Mouse (Mus musculus): ENCODE data around the gene Manba.

Gene Manba

GRCm38 (mm10) chr3:135524900-135525299 is 39.5 kb downstream of the Manba start:
- CTCF ChIA-PET: interaction anchor here (0.6 to 0.7 kb wide), 2 partner anchors 100 to 123 kb away, joined by 3 to 12 read pairs; no protein-coding TSS in a partner anchor

GRCm38 (mm10) chr3:135529670-135530069 is 44.3 kb downstream of the Manba start:
- CTCF ChIA-PET: no interaction called here

GRCm38 (mm10) chr3:135531762-135532161 is 46.4 kb downstream of the Manba start:
- CTCF ChIA-PET: no interaction called here

- CTCF ChIA-PET: no interaction called here
Observed at GRCm38 (mm10) chr3:135534103-135534502, 48.7 kb downstream of the Manba start.

GRCm38 (mm10) chr3:135546212-135546923 is 61.0 kb downstream of the Manba start:
- CTCF ChIA-PET: no interaction called here

GRCm38 (mm10) chr3:135547298-135547697 is 61.9 kb downstream of the Manba start:
- CTCF ChIA-PET: interaction anchor here (0.6 kb wide), 1 partner anchor 1995 kb away, joined by 9 read pairs; no protein-coding TSS in a partner anchor

GRCm38 (mm10) chr3:135552874-135553273 is 67.5 kb downstream of the Manba start:
- CTCF ChIA-PET: interaction anchor here (0.7 kb wide), 1 partner anchor 350 kb away, joined by 6 read pairs; no protein-coding TSS in a partner anchor

- CTCF ChIA-PET: no interaction called here
Observed at GRCm38 (mm10) chr3:135555192-135555591, 69.8 kb downstream of the Manba start.

- CTCF ChIA-PET: interaction anchor here (0.7 to 1.1 kb wide), 3 partner anchors 9 to 25 kb away, joined by 3 to 5 read pairs (median 3); no protein-coding TSS in a partner anchor
Observed at GRCm38 (mm10) chr3:135556052-135556587, 70.7 kb downstream of the Manba start.

- CTCF ChIA-PET: no interaction called here
Observed at GRCm38 (mm10) chr3:135556851-135557662, 71.6 kb downstream of the Manba start.

GRCm38 (mm10) chr3:135562036-135562435 is 76.6 kb downstream of the Manba start:
- CTCF ChIA-PET: no interaction called here

GRCm38 (mm10) chr3:135563163-135563689 is 77.8 kb downstream of the Manba start:
- CTCF ChIA-PET: interaction anchor here (0.5 kb wide), 1 partner anchor 12 kb away, joined by 19 read pairs; no protein-coding TSS in a partner anchor

- CTCF ChIA-PET: interaction anchor here (0.6 kb wide), 1 partner anchor 9 kb away, joined by 3 read pairs; no protein-coding TSS in a partner anchor
Observed at GRCm38 (mm10) chr3:135564706-135565105, 79.3 kb downstream of the Manba start.

- CTCF ChIA-PET: interaction anchor here (0.5 to 0.6 kb wide), 2 partner anchors 10 to 148 kb away, joined by 3 read pairs; no protein-coding TSS in a partner anchor
Observed at GRCm38 (mm10) chr3:135565306-135565705, 79.9 kb downstream of the Manba start.

GRCm38 (mm10) chr3:135567888-135568287 is 82.5 kb downstream of the Manba start:
- CTCF ChIA-PET: no interaction called here

- CTCF ChIA-PET: no interaction called here
Observed at GRCm38 (mm10) chr3:135568633-135569032, 83.2 kb downstream of the Manba start.

- CTCF ChIA-PET: interaction anchor here (1.0 kb wide), 1 partner anchor 9 kb away, joined by 3 read pairs; no protein-coding TSS in a partner anchor
Observed at GRCm38 (mm10) chr3:135571540-135571939, 86.1 kb downstream of the Manba start.

- CTCF ChIA-PET: interaction anchor here (0.6 kb wide), 1 partner anchor 23 kb away, joined by 3 read pairs; no protein-coding TSS in a partner anchor
Observed at GRCm38 (mm10) chr3:135573051-135573450, 87.6 kb downstream of the Manba start.

- CTCF ChIA-PET: interaction anchor here (0.6 to 0.7 kb wide), 3 partner anchors 12 to 274 kb away, joined by 3 to 19 read pairs (median 5); no protein-coding TSS in a partner anchor
Observed at GRCm38 (mm10) chr3:135575126-135575525, 89.7 kb downstream of the Manba start.

- CTCF ChIA-PET: no interaction called here
Observed at GRCm38 (mm10) chr3:135578588-135579140, 93.3 kb downstream of the Manba start.

GRCm38 (mm10) chr3:135579179-135579578 is 93.8 kb downstream of the Manba start:
- CTCF ChIA-PET: no interaction called here

Measured in spleen, embryonic (tissue).